Mouse (Mus musculus): Measurements from ENCODE around the gene Mlycd.

DNA sequence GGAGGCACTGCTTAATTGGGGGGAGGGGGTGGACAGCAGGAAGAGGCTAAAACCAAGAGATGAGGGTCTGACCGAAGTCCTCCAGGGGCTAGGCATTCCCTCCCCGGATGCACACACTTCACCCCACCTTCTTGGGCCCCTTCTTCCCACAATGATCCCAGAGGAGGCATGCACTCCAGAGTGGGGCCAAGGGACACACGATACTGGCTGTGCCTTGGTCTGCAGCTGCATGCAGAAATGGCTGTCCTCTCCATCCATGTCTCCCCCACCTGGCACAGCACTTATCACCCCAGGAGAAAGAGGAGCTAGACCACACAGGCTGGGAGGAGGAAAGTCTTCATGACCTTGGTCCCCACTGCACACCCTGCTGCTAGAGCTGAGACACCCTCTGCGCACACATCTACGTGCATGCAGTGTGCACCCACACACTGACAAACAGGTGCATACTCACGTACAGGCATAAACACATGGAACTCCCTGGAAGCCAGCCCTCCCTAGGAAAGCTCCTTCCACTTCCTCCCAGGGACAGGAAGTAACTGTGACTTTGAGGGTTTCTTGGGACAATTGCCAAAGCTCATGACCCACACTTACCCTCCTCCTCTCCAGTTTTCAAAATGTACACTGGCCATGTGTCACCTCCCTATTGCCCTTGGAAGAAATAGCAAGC lies 31.5 kb downstream of the Mlycd start:
- TF ChIP-seq CTCF (conservative IDR thresholded peaks at IDR 0.05; ENCODE audit: insufficient read depth, insufficient read length, low read depth, low read length) (no peak), POLR2A (IDR thresholded peaks at IDR 0.05; ENCODE audit: low read depth, low read length) (no peak)

Data from kidney, adult 2 months (tissue).